12 mouse cellular contexts compared by ENCODE assay signal in genomic region chr11:116985504-116986385, GRCm38 (mm10).
DNase-seq lines count a peak whose midpoint lies in the region; ATAC-seq lines count a peak whose summit lies in the region.
"Had no signal": no experiment of that assay in that cellular context is flagged by ENCODE, and none has a peak within 500 bp of the region (broad histone marks: within the 10 kb centered on the region; RNA-seq: fewer than 3 reads in every experiment).

No protein-coding gene starts in this region.

- no peak overlapping the region for H3K27ac ChIP-seq in liver, embryonic 15.5 days (replicated peaks)
- H3K27ac ChIP-seq in liver, embryonic 12.5 days = no peak overlapping the region
- H3K27ac ChIP-seq in hindbrain, embryonic 14.5 days = no peak overlapping the region
- H3K27ac ChIP-seq: heart, embryonic 15.5 days; stomach, embryonic 15.5 days had no signal

- H3K4me2 ChIP-seq in liver, embryonic 15.5 days = no peak overlapping the region
- H3K4me2 ChIP-seq in liver, embryonic 12.5 days = no peak overlapping the region
- H3K4me2 ChIP-seq in hindbrain, embryonic 14.5 days (replicated peaks) = no peak overlapping the region
- H3K4me2 ChIP-seq: heart, embryonic 15.5 days; stomach, embryonic 15.5 days had no signal

- WGBS in liver, embryonic 15.5 days (ENCODE audit: insufficient replicate concordance) = 61% methylated on average over 15 of the region's 15 CpGs
- WGBS in liver, embryonic 12.5 days (ENCODE audit: insufficient replicate concordance) = 65% methylated on average over 14 of the region's 15 CpGs
- WGBS in hindbrain, embryonic 14.5 days = 88% methylated on average over 15 of the region's 15 CpGs

- H3K4me3 ChIP-seq in liver, embryonic 15.5 days (replicated peaks) = no peak overlapping the region
- no peak overlapping the region for H3K4me3 ChIP-seq in liver, embryonic 12.5 days
- no peak overlapping the region for H3K4me3 ChIP-seq in hindbrain, embryonic 14.5 days (replicated peaks; ENCODE audit: low read length)
- H3K4me3 ChIP-seq: heart, embryonic 15.5 days; stomach, embryonic 15.5 days had no signal

- peak; percentile 61 for ATAC-seq in liver, embryonic 15.5 days (ENCODE audit: insufficient read depth)
- ATAC-seq in liver, embryonic 12.5 days = no peak
- 0 out of 2 replicates have a peak, but pooled peaks have one; percentile 25 for ATAC-seq in hindbrain, embryonic 14.5 days (ENCODE audit: low FRiP score)
- ATAC-seq in monocyte, adult 5-6 weeks (replicated peaks; ENCODE audit: insufficient number of reproducible peaks, low FRiP score, low TSS enrichment, poor library complexity, severe bottlenecking) = peak; percentile 88

- no peaks in the 10 kb centered on the region; the same call in 1 of the 2 replicates for H3K4me1 ChIP-seq in liver, embryonic 15.5 days (replicated peaks)
- H3K4me1 ChIP-seq in liver, embryonic 12.5 days = peaks cover 3% of the 10 kb centered on the region; the same call in 1 of the 2 replicates
- H3K4me1 ChIP-seq in hindbrain, embryonic 14.5 days (replicated peaks; ENCODE audit: control insufficient read depth, insufficient read depth, low read length) = peaks cover 15% of the 10 kb centered on the region

- peak; percentile 6 to 38 for DNase-seq in cerebellum, postnatal 36 days
- no peak for DNase-seq in cerebellum, adult 9-10 months
- no peak for DNase-seq in hindbrain, embryonic 14.5 days (ENCODE audit: low spot score)
- DNase-seq in right cerebral cortex, adult 18-20 months = no peak
- DNase-seq in yolk sac, embryonic 10.5 days (ENCODE audit: low spot score) = no peak
- DNase-seq: kidney, postnatal 25 days; midbrain, embryonic 14.5 days had no signal

- no peaks in the 10 kb centered on the region; the same call in 1 of the 2 replicates for H3K27me3 ChIP-seq in liver, embryonic 15.5 days
- peaks cover 10% of the 10 kb centered on the region; the same call in 1 of the 2 replicates for H3K27me3 ChIP-seq in liver, embryonic 12.5 days (replicated peaks)
- H3K27me3 ChIP-seq in hindbrain, embryonic 14.5 days (ENCODE audit: control insufficient read depth, insufficient read depth, low read length) = no peaks in the 10 kb centered on the region
- H3K27me3 ChIP-seq: stomach, embryonic 15.5 days had no signal

- no peaks in the 10 kb centered on the region for H3K9me3 ChIP-seq in liver, embryonic 15.5 days (replicated peaks)
- H3K9me3 ChIP-seq in liver, embryonic 12.5 days (replicated peaks) = no peaks in the 10 kb centered on the region
- no peaks in the 10 kb centered on the region for H3K9me3 ChIP-seq in hindbrain, embryonic 14.5 days (ENCODE audit: control insufficient read depth, low read length)
- H3K9me3 ChIP-seq: heart, embryonic 15.5 days; stomach, embryonic 15.5 days had no signal

- no peak overlapping the region for H3K9ac ChIP-seq in liver, embryonic 15.5 days
- no peak overlapping the region for H3K9ac ChIP-seq in liver, embryonic 12.5 days
- no peak overlapping the region; the same call in 1 of the 2 replicates for H3K9ac ChIP-seq in hindbrain, embryonic 14.5 days
- H3K9ac ChIP-seq: heart, embryonic 15.5 days; stomach, embryonic 15.5 days had no signal

- H3K36me3 ChIP-seq in liver, embryonic 15.5 days (replicated peaks) = no peaks in the 10 kb centered on the region
- H3K36me3 ChIP-seq in liver, embryonic 12.5 days = no peaks in the 10 kb centered on the region
- H3K36me3 ChIP-seq in hindbrain, embryonic 14.5 days (replicated peaks; ENCODE audit: control insufficient read depth, insufficient read depth) = peaks cover 48% of the 10 kb centered on the region
- H3K36me3 ChIP-seq: heart, embryonic 15.5 days; stomach, embryonic 15.5 days had no signal

Comparison
In these comparisons a context has a peak if more than half of its experiments do, and no peak if none do; other contexts are left out.
1. DNase-seq: peak in cerebellum, postnatal 36 days (2 of 2); none in cerebellum, adult 9-10 months (single experiment), hindbrain, embryonic 14.5 days (single experiment), right cerebral cortex, adult 18-20 months (single experiment) and yolk sac, embryonic 10.5 days (single experiment).